Mouse (Mus musculus) monocyte, adult 2 months (primary cell): Measurements from ENCODE around the gene 1700029H14Rik.

Experiments used
- DNase-seq, 2 experiments: peaks; one replicate each; pipeline ENCODE4 v3.0.0; 2022; ENCODE audit warnings: low spot score in 2 of 2, low read depth in 1 of 2

Gene 1700029H14Rik

GRCm38 (mm10) chr8:13562118-13562517 is at the start of gene 1700029H14Rik:
TSS of gene 1700029H14Rik (minus strand) at chr8:13562461.
- peak in 1 of 2 experiments; percentile 43 for DNase-seq

GRCm38 (mm10) chr8:13611702-13612101 is 49.4 kb upstream of the 1700029H14Rik start:
- DNase-seq: no peak

GRCm38 (mm10) chr8:13609971-13610370 is 47.7 kb upstream of the 1700029H14Rik start:
- no peak for DNase-seq

GRCm38 (mm10) chr8:13608946-13609345 is 46.7 kb upstream of the 1700029H14Rik start:
- DNase-seq: no peak

GRCm38 (mm10) chr8:13605920-13606480 is 43.7 kb upstream of the 1700029H14Rik start:
- no peak for DNase-seq

- DNase-seq: peak in 1 of 2 experiments; percentile 31
These were observed 40.4 kb upstream of the 1700029H14Rik start for GRCm38 (mm10) chr8:13602621-13603020.

GRCm38 (mm10) chr8:13601166-13601565 is 38.9 kb upstream of the 1700029H14Rik start:
- DNase-seq: peak in 1 of 2 experiments; percentile 38

- peak in 1 of 2 experiments; percentile 24 for DNase-seq
These were observed 38.5 kb upstream of the 1700029H14Rik start for GRCm38 (mm10) chr8:13600716-13601115.

GRCm38 (mm10) chr8:13600204-13600603 is 37.9 kb upstream of the 1700029H14Rik start:
- peak; percentile 66 to 77 for DNase-seq

GRCm38 (mm10) chr8:13597777-13598176 is 35.5 kb upstream of the 1700029H14Rik start:
- no peak for DNase-seq

- DNase-seq: peak in 1 of 2 experiments; percentile 38
These were observed 33.6 kb upstream of the 1700029H14Rik start for GRCm38 (mm10) chr8:13595861-13596260.

GRCm38 (mm10) chr8:13594884-13595323 is 32.6 kb upstream of the 1700029H14Rik start:
- peak; percentile 83 to 92 for DNase-seq

GRCm38 (mm10) chr8:13593340-13593739 is 31.1 kb upstream of the 1700029H14Rik start:
- no peak for DNase-seq

- DNase-seq: no peak
These were observed 29.0 kb upstream of the 1700029H14Rik start for GRCm38 (mm10) chr8:13591246-13591645.

- no peak for DNase-seq
These were observed 26.8 kb upstream of the 1700029H14Rik start for GRCm38 (mm10) chr8:13589071-13589470.

- no peak for DNase-seq
These were observed 22.4 kb upstream of the 1700029H14Rik start for GRCm38 (mm10) chr8:13584652-13585051.

GRCm38 (mm10) chr8:13577869-13578268 is 15.6 kb upstream of the 1700029H14Rik start:
- DNase-seq: no peak

GRCm38 (mm10) chr8:13571999-13572398 is 9.7 kb upstream of the 1700029H14Rik start:
- no peak for DNase-seq

- no peak for DNase-seq
These were observed 4.7 kb downstream of the 1700029H14Rik start for GRCm38 (mm10) chr8:13557526-13557925.

- no peak for DNase-seq
These were observed 10.8 kb downstream of the 1700029H14Rik start for GRCm38 (mm10) chr8:13551574-13551830.

- peak; percentile 52 to 61 for DNase-seq
These were observed 11.3 kb downstream of the 1700029H14Rik start for GRCm38 (mm10) chr8:13550718-13551573.

- no peak for DNase-seq
These were observed 13.4 kb downstream of the 1700029H14Rik start for GRCm38 (mm10) chr8:13548831-13549230.
